Mouse (Mus musculus) heart, adult 2 months (tissue): ENCODE measurements around the gene Hnrnpf. TPM values are rescaled to one million over a fixed set of nuclear protein-coding genes. Genes with fewer than 3 reads are reported as not detected.
A peak's percentile ranks its signal among the peaks of the same experiment; 100 is the strongest.

ENCODE experiments used
- DNase-seq, 2 experiments: peaks; one replicate each; pipeline ENCODE4 v3.0.0; 2021
- H3K27ac ChIP-seq: fragments of 200-600 bp; 2 replicates; pipeline ENCODE4 v1.8.1; 2022
- H3K27me3 ChIP-seq: fragments of 200-500 bp; 2 replicates; pipeline ENCODE4 v1.6.1; 2012; ENCODE audit warnings: mild to moderate bottlenecking, low read length, inconsistent platforms, mixed read lengths; ENCODE audit not compliant: control insufficient read depth, insufficient read depth
- H3K36me3 ChIP-seq: fragments of 200-500 bp; 2 replicates; pipeline ENCODE4 v1.6.1; 2012; ENCODE audit warnings: low read length, inconsistent platforms; ENCODE audit not compliant: control insufficient read depth, insufficient read depth
- H3K4me1 ChIP-seq: fragments of 200-500 bp; 2 replicates; pipeline ENCODE4 v1.6.1; 2011; ENCODE audit warnings: low read length; ENCODE audit not compliant: control insufficient read depth, insufficient read depth
- H3K4me3 ChIP-seq: fragments of 200-600 bp; 2 replicates; pipeline ENCODE4 v1.8.1; 2022
- H3K79me2 ChIP-seq: fragments of 200-500 bp; replicated peaks from 2 replicates; pipeline ENCODE4 v1.6.1; 2012; ENCODE audit warnings: mild to moderate bottlenecking, inconsistent platforms, low read length, moderate library complexity, mixed read lengths; ENCODE audit not compliant: control insufficient read depth, insufficient read depth
- H3K9ac ChIP-seq: fragments of 200-500 bp; 2 replicates; pipeline ENCODE4 v1.6.1; 2012; ENCODE audit warnings: low read depth, mild to moderate bottlenecking, control low read depth, inconsistent platforms, low read length, mixed read lengths
- CTCF ChIP-seq: fragments of 200-600 bp; IDR thresholded peaks from 2 replicates; pipeline ENCODE4 v1.8.1; 2022; ENCODE audit warnings: antibody characterized with exemption, mild to moderate bottlenecking, moderate library complexity
- EP300 ChIP-seq: fragments of 200-500 bp; IDR thresholded peaks from 2 replicates; pipeline ENCODE4 v1.6.1; 2011; ENCODE audit warnings: low read depth, low read length, control low read depth; ENCODE audit not compliant: insufficient read depth
- POLR2A ChIP-seq: fragments of 200-500 bp; IDR thresholded peaks from 2 replicates; pipeline ENCODE4 v1.6.1; 2011; ENCODE audit warnings: mild to moderate bottlenecking, low read depth, low read length, control low read depth; ENCODE audit not compliant: insufficient read depth
- WGBS: fragments of 180-500 bp; shearing (Covaris S2); methylation state at CpG from one replicate; pipeline ENCODE4 v1.1.7; 2018; 5-methylcytosine and 5-hydroxymethylcytosine counted together
- intact Hi-C: fragments of 180-260 bp; cut with DNase I; formaldehyde crosslinking; loops from one replicate; pipeline ENCODE4 v1.15.1; 2025
- polyA plus RNA-seq: library from polyadenylated mRNA; depleted of rRNA; stranded (reverse); fragments of >200 nt; gene quantifications from 2 replicates; pipeline ENCODE4 v1.2.3, GENCODE M21; 2012
- total RNA-seq, 2 experiments: library from RNA; stranded (reverse); gene quantifications; 2 replicates each; pipeline ENCODE4 v1.2.3; 2021

The Hnrnpf gene
- total and polyA plus RNA-seq, 3 experiments = 66.1 to 192 (median 185) TPM

- peaks cover 3% of the 10 kb centered on the region for H3K79me2 ChIP-seq
- peaks cover 9% of the 10 kb centered on the region for H3K4me1 ChIP-seq
- H3K9ac ChIP-seq = peak overlapping the region; percentile 68
- intact Hi-C loops = loop anchor here (1.0 to 2.0 kb wide), 3 partner anchors 15 to 65 kb away; partner anchors contain the start of gene Zfp637
- no peak for TF ChIP-seq CTCF
- TF ChIP-seq POLR2A = no peak; the same call in none of the 2 replicates
- TF ChIP-seq EP300 = no peak
- WGBS = under 1% methylated on average over 25 of the region's 25 CpGs
- peak overlapping the region; percentile 87 for H3K27ac ChIP-seq
- no peak for DNase-seq
- peak overlapping the region; percentile 89 for H3K4me3 ChIP-seq
- H3K36me3 ChIP-seq = peaks cover 13% of the 10 kb centered on the region
- H3K27me3 ChIP-seq = no peaks in the 10 kb centered on the region
Observed at GRCm38 (mm10) chr6:117906015-117906531, 5.9 kb downstream of the Hnrnpf start.

- Histone ChIP-seq H3K27ac (peak overlapping the region; percentile 96), H3K9ac (peak overlapping the region; percentile 97), H3K4me3 (peak overlapping the region; percentile 96), H3K36me3 (peaks cover 13% of the 10 kb centered on the region), H3K4me1 (peaks cover 9% of the 10 kb centered on the region), H3K27me3 (no peaks in the 10 kb centered on the region), H3K79me2 (peaks cover 3% of the 10 kb centered on the region)
- DNase-seq = peak; percentile 96 to 99
- under 1% methylated on average over 64 of the region's 68 CpGs for WGBS
- intact Hi-C loops = loop anchor here (1.0 to 2.0 kb wide), 3 partner anchors 14 to 66 kb away; partner anchors contain the start of gene Zfp637
- peak; percentile 84 for TF ChIP-seq POLR2A
- peak; percentile 51; the same call in 1 of the 2 replicates for TF ChIP-seq EP300
- TF ChIP-seq CTCF = no peak
Observed at GRCm38 (mm10) chr6:117906590-117907271, 6.6 kb downstream of the Hnrnpf start.

- peak overlapping the region; percentile 96 for H3K4me3 ChIP-seq
- peaks cover 3% of the 10 kb centered on the region for H3K79me2 ChIP-seq
- TF ChIP-seq POLR2A (no peak; the same call in 1 of the 2 replicates), EP300 (no peak), CTCF (peak; percentile 31)
- H3K4me1 ChIP-seq = peaks cover 9% of the 10 kb centered on the region
- peak overlapping the region; percentile 97 for H3K9ac ChIP-seq
- peak overlapping the region; percentile 96 for H3K27ac ChIP-seq
- WGBS = under 1% methylated on average over 73 of the region's 77 CpGs
- peaks cover 13% of the 10 kb centered on the region for H3K36me3 ChIP-seq
- DNase-seq = peak; percentile 90 to 93
- intact Hi-C loops = loop anchor here (2.0 kb wide), 2 partner anchors 13 to 67 kb away; partner anchors contain the start of gene Zfp637
- no peaks in the 10 kb centered on the region for H3K27me3 ChIP-seq
Observed at GRCm38 (mm10) chr6:117907301-117907978, 7.3 kb downstream of the Hnrnpf start.

- WGBS = 1% methylated on average over 26 of the region's 26 CpGs
Observed at GRCm38 (mm10) chr6:117907979-117908355, 7.8 kb downstream of the Hnrnpf start.

GRCm38 (mm10) chr6:117908424-117908900 is 8.3 kb downstream of the Hnrnpf start:
- Histone ChIP-seq H3K4me3 (peak overlapping the region; percentile 96), H3K9ac (peak overlapping the region; percentile 97), H3K27ac (peak overlapping the region; percentile 96; the same call in 1 of the 2 replicates), H3K27me3 (no peaks in the 10 kb centered on the region), H3K4me1 (peaks cover 9% of the 10 kb centered on the region), H3K36me3 (peaks cover 13% of the 10 kb centered on the region), H3K79me2 (peaks cover 3% of the 10 kb centered on the region)
- intact Hi-C loops = loop anchor here (1.0 kb wide), 1 partner anchor 8 kb away; no protein-coding TSS in a partner anchor
- TF ChIP-seq EP300 = no peak
- no peak for TF ChIP-seq CTCF
- TF ChIP-seq POLR2A = no peak
- no peak for DNase-seq
- 3% methylated on average over 14 of the region's 14 CpGs for WGBS

More at GRCm38 (mm10) chr6:117907979-117908355, 7.8 kb downstream of the Hnrnpf start:
- Histone ChIP-seq H3K4me1 (peaks cover 9% of the 10 kb centered on the region), H3K79me2 (peaks cover 3% of the 10 kb centered on the region), H3K9ac (peak overlapping the region; percentile 97), H3K27ac (peak overlapping the region; percentile 96), H3K4me3 (peak overlapping the region; percentile 96), H3K27me3 (no peaks in the 10 kb centered on the region), H3K36me3 (peaks cover 13% of the 10 kb centered on the region)
- TF ChIP-seq POLR2A (no peak), CTCF (no peak)
- intact Hi-C loops = loop anchor here (1.0 to 2.0 kb wide), 3 partner anchors 8 to 67 kb away; partner anchors contain the start of gene Zfp637
- no peak for DNase-seq
